Mouse (Mus musculus) midbrain, embryonic 12.5 days (tissue): ENCODE data around the gene Gpatch2. TPM values are rescaled to one million over a fixed set of nuclear protein-coding genes. Genes with fewer than 3 reads are reported as not detected.

Source experiments
- ATAC-seq: fragments of 200-750 bp; cut with Nextera tagmentation; 2 replicates; pipeline ENCODE4 v1.8.0; 2017; ENCODE audit warnings: low read depth, moderate TSS enrichment, moderate library complexity; ENCODE audit not compliant: low FRiP score
- H3K27ac ChIP-seq: fragments of 300-500 bp; sonication (generic); replicated peaks from 2 replicates; pipeline ENCODE4 v1.5.1; 2016; ENCODE audit warnings: mild to moderate bottlenecking
- H3K27me3 ChIP-seq: fragments of 300-500 bp; sonication (generic); 2 replicates; pipeline ENCODE4 v1.6.1; 2016; ENCODE audit warnings: mild to moderate bottlenecking
- H3K36me3 ChIP-seq: fragments of 300-500 bp; sonication (generic); 2 replicates; pipeline ENCODE4 v1.6.1; 2016
- H3K4me1 ChIP-seq: fragments of 300-500 bp; sonication (generic); 2 replicates; pipeline ENCODE4 v1.6.1; 2016
- H3K4me2 ChIP-seq: fragments of 300-500 bp; sonication (generic); replicated peaks from 2 replicates; pipeline ENCODE4 v1.6.1; 2016; ENCODE audit warnings: mild to moderate bottlenecking, moderate library complexity
- H3K4me3 ChIP-seq: fragments of 300-500 bp; sonication (generic); 2 replicates; pipeline ENCODE4 v1.5.1; 2016; ENCODE audit warnings: mild to moderate bottlenecking
- H3K9ac ChIP-seq: fragments of 300-500 bp; sonication (generic); replicated peaks from 2 replicates; pipeline ENCODE4 v1.6.1; 2016; ENCODE audit warnings: mild to moderate bottlenecking, moderate library complexity
- H3K9me3 ChIP-seq: fragments of 300-500 bp; sonication (generic); 2 replicates; pipeline ENCODE4 v1.6.1; 2016; ENCODE audit warnings: mild to moderate bottlenecking
- WGBS: fragments of 180-500 bp; shearing (Covaris S2); methylation state at CpG from one replicate; pipeline ENCODE4 v1.1.7; 2016; 5-methylcytosine and 5-hydroxymethylcytosine counted together
- polyA plus RNA-seq: library from polyadenylated mRNA; unstranded; fragments of >200 nt; fragmentation: Nextera tagmentation; extraction: Ambion mirVana; gene quantifications from 2 replicates; pipeline ENCODE4 v1.2.1, GENCODE M21; 2016

Gene Gpatch2
- polyA plus RNA-seq, result 31.0 and 31.1 TPM in 2 replicates

GRCm38 (mm10) chr1:187215181-187216116, at the start of gene Gpatch2, which contains the start of gene Spata17:
TSS of gene Gpatch2 (plus strand) at chr1:187215508.
TSS of gene Spata17 (minus strand) at chr1:187215465.
- peak; percentile 94 for ATAC-seq
- Histone ChIP-seq H3K4me3 (peak within 1 kb of the TSS; percentile 94), H3K4me1 (peaks cover 5% of the 10 kb centered on the region), H3K9ac (peak within 1 kb of the TSS; percentile 85), H3K9me3 (no peaks in the 10 kb centered on the region), H3K4me2 (peak within 1 kb of the TSS; percentile 85), H3K27me3 (no peaks in the 10 kb centered on the region), H3K27ac (peak within 1 kb of the TSS; percentile 76), H3K36me3 (no peaks in the 10 kb centered on the region)
- 1% methylated on average over 58 of the region's 58 CpGs for WGBS

GRCm38 (mm10) chr1:187169646-187170045, 45.7 kb upstream of the Gpatch2 start:
- Histone ChIP-seq H3K36me3 (no peaks in the 10 kb centered on the region), H3K9me3 (no peaks in the 10 kb centered on the region), H3K27me3 (no peaks in the 10 kb centered on the region), H3K9ac (no peak overlapping the region), H3K4me1 (no peaks in the 10 kb centered on the region), H3K27ac (no peak overlapping the region), H3K4me3 (no peak overlapping the region), H3K4me2 (no peak overlapping the region)
- 69% methylated on average over 7 of the region's 7 CpGs for WGBS
- ATAC-seq, result no peak

GRCm38 (mm10) chr1:187170361-187170760, 44.9 kb upstream of the Gpatch2 start:
- H3K27ac ChIP-seq, result no peak overlapping the region
- no peaks in the 10 kb centered on the region for H3K9me3 ChIP-seq
- no peak for ATAC-seq
- H3K4me3 ChIP-seq, result no peak overlapping the region
- H3K36me3 ChIP-seq, result no peaks in the 10 kb centered on the region
- H3K4me1 ChIP-seq, result no peaks in the 10 kb centered on the region
- H3K9ac ChIP-seq, result no peak overlapping the region
- no peak overlapping the region for H3K4me2 ChIP-seq
- H3K27me3 ChIP-seq, result no peaks in the 10 kb centered on the region
- WGBS, result 93% methylated on average over 3 of the region's 3 CpGs

GRCm38 (mm10) chr1:187175991-187176390, 39.3 kb upstream of the Gpatch2 start:
- Histone ChIP-seq H3K9ac (no peak overlapping the region), H3K4me2 (no peak overlapping the region), H3K27me3 (no peaks in the 10 kb centered on the region), H3K9me3 (no peaks in the 10 kb centered on the region), H3K27ac (no peak overlapping the region), H3K36me3 (no peaks in the 10 kb centered on the region), H3K4me1 (no peaks in the 10 kb centered on the region), H3K4me3 (no peak overlapping the region)
- WGBS, result 100% methylated on average over 1 of the region's 1 CpGs
- ATAC-seq, result no peak

GRCm38 (mm10) chr1:187178546-187178945, 36.8 kb upstream of the Gpatch2 start:
- no peak for ATAC-seq
- no peak overlapping the region for H3K9ac ChIP-seq
- no peaks in the 10 kb centered on the region for H3K4me1 ChIP-seq
- no peak overlapping the region for H3K27ac ChIP-seq
- H3K9me3 ChIP-seq, result no peaks in the 10 kb centered on the region
- 51% methylated on average over 1 of the region's 1 CpGs for WGBS
- H3K27me3 ChIP-seq, result no peaks in the 10 kb centered on the region
- no peak overlapping the region for H3K4me2 ChIP-seq
- H3K36me3 ChIP-seq, result no peaks in the 10 kb centered on the region
- no peak overlapping the region for H3K4me3 ChIP-seq

- Histone ChIP-seq H3K4me1 (no peaks in the 10 kb centered on the region), H3K9me3 (no peaks in the 10 kb centered on the region), H3K4me2 (no peak overlapping the region), H3K4me3 (no peak overlapping the region), H3K27ac (no peak overlapping the region), H3K9ac (no peak overlapping the region), H3K27me3 (no peaks in the 10 kb centered on the region), H3K36me3 (no peaks in the 10 kb centered on the region)
- WGBS, result 87% methylated on average over 6 of the region's 6 CpGs
- no peak for ATAC-seq
Observed at GRCm38 (mm10) chr1:187205506-187205905, 9.8 kb upstream of the Gpatch2 start.

GRCm38 (mm10) chr1:187209496-187209895, 5.8 kb upstream of the Gpatch2 start:
- no peaks in the 10 kb centered on the region for H3K36me3 ChIP-seq
- no peak overlapping the region for H3K27ac ChIP-seq
- H3K4me1 ChIP-seq, result no peaks in the 10 kb centered on the region
- H3K9me3 ChIP-seq, result no peaks in the 10 kb centered on the region
- H3K4me3 ChIP-seq, result no peak overlapping the region
- no peaks in the 10 kb centered on the region for H3K27me3 ChIP-seq
- ATAC-seq, result no peak
- H3K4me2 ChIP-seq, result no peak overlapping the region
- no peak overlapping the region for H3K9ac ChIP-seq
- WGBS, result 59% methylated on average over 4 of the region's 4 CpGs

GRCm38 (mm10) chr1:187210736-187211135, 4.6 kb upstream of the Gpatch2 start:
- Histone ChIP-seq H3K9me3 (no peaks in the 10 kb centered on the region), H3K9ac (no peak overlapping the region), H3K36me3 (no peaks in the 10 kb centered on the region), H3K4me2 (no peak overlapping the region), H3K27ac (no peak overlapping the region), H3K4me3 (no peak overlapping the region), H3K27me3 (no peaks in the 10 kb centered on the region), H3K4me1 (peaks cover under 1% of the 10 kb centered on the region; the same call in 1 of the 2 replicates)
- 83% methylated on average over 4 of the region's 4 CpGs for WGBS
- no peak for ATAC-seq

GRCm38 (mm10) chr1:187216620-187217410, 1.5 kb downstream of the Gpatch2 start:
- H3K9me3 ChIP-seq, result no peaks in the 10 kb centered on the region
- WGBS, result 93% methylated on average over 9 of the region's 9 CpGs

GRCm38 (mm10) chr1:187220756-187221155, 5.4 kb downstream of the Gpatch2 start:
- H3K36me3 ChIP-seq, result peaks cover 3% of the 10 kb centered on the region
- no peak for ATAC-seq
- H3K27me3 ChIP-seq, result no peaks in the 10 kb centered on the region
- no peaks in the 10 kb centered on the region for H3K9me3 ChIP-seq
- 83% methylated on average over 6 of the region's 6 CpGs for WGBS
- no peak overlapping the region for H3K4me2 ChIP-seq
- no peak overlapping the region for H3K27ac ChIP-seq
- H3K4me1 ChIP-seq, result peaks cover 5% of the 10 kb centered on the region
- no peak overlapping the region for H3K4me3 ChIP-seq
- no peak overlapping the region for H3K9ac ChIP-seq

More at GRCm38 (mm10) chr1:187216620-187217410, 1.5 kb downstream of the Gpatch2 start:
- no peak for ATAC-seq
- H3K4me1 ChIP-seq, result peaks cover 5% of the 10 kb centered on the region
- H3K27me3 ChIP-seq, result no peaks in the 10 kb centered on the region
- no peak overlapping the region for H3K4me2 ChIP-seq
- no peaks in the 10 kb centered on the region for H3K36me3 ChIP-seq
- H3K9ac ChIP-seq, result no peak overlapping the region
- H3K4me3 ChIP-seq, result no peak overlapping the region
- H3K27ac ChIP-seq, result no peak overlapping the region

- Histone ChIP-seq H3K36me3 (peaks cover 23% of the 10 kb centered on the region), H3K9me3 (no peaks in the 10 kb centered on the region), H3K4me1 (no peaks in the 10 kb centered on the region), H3K4me3 (no peak overlapping the region), H3K4me2 (no peak overlapping the region), H3K27ac (no peak overlapping the region), H3K9ac (no peak overlapping the region), H3K27me3 (no peaks in the 10 kb centered on the region)
- WGBS, result 83% methylated on average over 11 of the region's 11 CpGs
- no peak for ATAC-seq
Observed at GRCm38 (mm10) chr1:187226328-187227025, 11.2 kb downstream of the Gpatch2 start.
